Mouse (Mus musculus) heart, postnatal 0 days (tissue): ENCODE measurements around the gene Gm48552.

Source experiments
- CTCF ChIP-seq: IDR thresholded peaks from 2 replicates; pipeline ENCODE4 v1.5.1; 2016; ENCODE audit warnings: antibody characterized with exemption, control low read depth, low read depth
- EP300 ChIP-seq: IDR thresholded peaks from 2 replicates; pipeline ENCODE4 v1.6.1; 2016; ENCODE audit warnings: antibody characterized with exemption, low read depth

GRCm38 (mm10) chr10:81408871-81409291 is 20.1 kb downstream of the Gm48552 start:
- TF ChIP-seq CTCF (peak; percentile 82), EP300 (peak; percentile 97)
